Mouse (Mus musculus) intestine, embryonic 14.5 days (tissue): ENCODE results near the gene Mrap. TPM values are rescaled to one million over a fixed set of nuclear protein-coding genes. Genes with fewer than 3 reads are reported as not detected.

Source experiments
- ATAC-seq: fragments of 200-750 bp; cut with Nextera tagmentation; replicated peaks from 2 replicates; pipeline ENCODE4 v1.8.0; 2017; ENCODE audit warnings: low read depth, moderate number of reproducible peaks, moderate TSS enrichment, moderate library complexity; ENCODE audit not compliant: low FRiP score, low TSS enrichment
- DNase-seq: peaks from one replicate; pipeline ENCODE4 v3.0.0-alpha.2; 2018; ENCODE audit warnings: low spot score
- H3K27ac ChIP-seq: fragments of 300-500 bp; sonication (generic); 2 replicates; pipeline ENCODE4 v1.5.1; 2014; ENCODE audit warnings: low read depth, mild to moderate bottlenecking, control low read depth
- H3K27me3 ChIP-seq: fragments of 300-500 bp; sonication (generic); replicated peaks from 2 replicates; pipeline ENCODE4 v1.6.1; 2014; ENCODE audit warnings: low read length, control low read depth; ENCODE audit not compliant: control insufficient read depth, insufficient read depth
- H3K36me3 ChIP-seq: fragments of 300-500 bp; sonication (generic); 2 replicates; pipeline ENCODE4 v1.6.1; 2014; ENCODE audit warnings: low read length, control low read depth; ENCODE audit not compliant: control insufficient read depth, insufficient read depth
- H3K4me1 ChIP-seq: fragments of 300-500 bp; sonication (generic); replicated peaks from 2 replicates; pipeline ENCODE4 v1.6.1; 2014; ENCODE audit warnings: low read length, control low read depth, mixed read lengths; ENCODE audit not compliant: control insufficient read depth, insufficient read depth
- H3K4me2 ChIP-seq: fragments of 300-500 bp; sonication (generic); 2 replicates; pipeline ENCODE4 v1.6.1; 2014; ENCODE audit warnings: low read length
- H3K4me3 ChIP-seq: fragments of 300-500 bp; sonication (generic); 2 replicates; pipeline ENCODE4 v1.5.1; 2014; ENCODE audit warnings: low read depth, low read length, control low read depth, mixed read lengths
- H3K9ac ChIP-seq: fragments of 300-500 bp; sonication (generic); 2 replicates; pipeline ENCODE4 v1.6.1; 2014; ENCODE audit warnings: mild to moderate bottlenecking, low read length
- H3K9me3 ChIP-seq: fragments of 300-500 bp; sonication (generic); 2 replicates; pipeline ENCODE4 v1.6.1; 2016; ENCODE audit warnings: low read length, control low read depth; ENCODE audit not compliant: control insufficient read depth
- WGBS: fragments of 180-500 bp; shearing (Covaris S2); extraction: QIAGEN DNeasy Blood & Tissue Kit; methylation state at CpG from one replicate; pipeline ENCODE4 v1.1.7; 2014; 5-methylcytosine and 5-hydroxymethylcytosine counted together
- polyA plus RNA-seq: library from polyadenylated mRNA; unstranded; fragments of >200 nt; fragmentation: Nextera tagmentation; extraction: Ambion mirVana; gene quantifications from 2 replicates; pipeline ENCODE4 v1.2.1, GENCODE M21; 2014

Gene Mrap
- polyA plus RNA-seq, 1 experiment from 2014 or later = not detected

DNA sequence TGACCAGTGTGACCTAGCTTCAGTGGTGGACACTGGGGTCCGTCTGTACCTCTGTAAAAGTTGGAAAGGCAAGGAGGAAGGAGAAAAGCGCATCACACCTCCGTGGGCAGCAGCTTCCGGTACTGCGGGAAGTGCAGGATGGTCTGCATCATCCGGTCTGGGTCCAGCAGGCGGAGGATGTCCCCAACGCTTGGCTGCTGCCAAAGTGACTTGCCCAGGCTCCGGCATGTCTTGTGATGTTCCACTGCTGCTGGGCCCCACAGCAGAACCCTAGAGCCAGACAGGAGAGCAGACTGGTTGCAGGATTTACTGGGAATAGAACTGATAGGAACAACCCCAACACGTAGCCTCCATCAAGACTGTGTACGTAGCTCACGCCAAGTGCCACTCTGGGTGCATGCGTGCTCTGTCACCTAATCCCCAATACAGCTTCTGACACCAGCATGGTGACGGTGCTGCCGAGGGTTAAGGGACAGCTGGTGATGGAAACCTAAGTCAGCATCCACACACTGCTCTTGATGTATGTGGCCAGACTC is 29.0 kb downstream of the Mrap start:
- Histone ChIP-seq H3K4me1 (no peaks in the 10 kb centered on the region), H3K4me2 (no peak overlapping the region), H3K9me3 (0 out of 2 replicates have a peak, but pooled peaks cover 2% of the 10 kb centered on the region), H3K27ac (no peak overlapping the region), H3K4me3 (no peak overlapping the region), H3K27me3 (no peaks in the 10 kb centered on the region), H3K36me3 (peaks cover 83% of the 10 kb centered on the region), H3K9ac (no peak overlapping the region)
- 94% methylated on average over 15 of the region's 15 CpGs for WGBS
- ATAC-seq = no peak
- DNase-seq = no peak

- Histone ChIP-seq H3K4me1 (peaks cover 5% of the 10 kb centered on the region; the same call in 1 of the 2 replicates), H3K9me3 (no peaks in the 10 kb centered on the region), H3K27me3 (no peaks in the 10 kb centered on the region), H3K27ac (no peak overlapping the region), H3K36me3 (peaks cover 88% of the 10 kb centered on the region), H3K9ac (no peak overlapping the region), H3K4me3 (no peak overlapping the region), H3K4me2 (no peak overlapping the region)
- DNase-seq (no peak), ATAC-seq (no peak)
- 89% methylated on average over 12 of the region's 12 CpGs for WGBS
Measured at GRCm38 (mm10) chr16:90774216-90774615, 36.2 kb downstream of the Mrap start.

GRCm38 (mm10) chr16:90774646-90775045 is 36.6 kb downstream of the Mrap start:
- H3K36me3 ChIP-seq = peaks cover 83% of the 10 kb centered on the region
- WGBS = 88% methylated on average over 6 of the region's 6 CpGs

DNA sequence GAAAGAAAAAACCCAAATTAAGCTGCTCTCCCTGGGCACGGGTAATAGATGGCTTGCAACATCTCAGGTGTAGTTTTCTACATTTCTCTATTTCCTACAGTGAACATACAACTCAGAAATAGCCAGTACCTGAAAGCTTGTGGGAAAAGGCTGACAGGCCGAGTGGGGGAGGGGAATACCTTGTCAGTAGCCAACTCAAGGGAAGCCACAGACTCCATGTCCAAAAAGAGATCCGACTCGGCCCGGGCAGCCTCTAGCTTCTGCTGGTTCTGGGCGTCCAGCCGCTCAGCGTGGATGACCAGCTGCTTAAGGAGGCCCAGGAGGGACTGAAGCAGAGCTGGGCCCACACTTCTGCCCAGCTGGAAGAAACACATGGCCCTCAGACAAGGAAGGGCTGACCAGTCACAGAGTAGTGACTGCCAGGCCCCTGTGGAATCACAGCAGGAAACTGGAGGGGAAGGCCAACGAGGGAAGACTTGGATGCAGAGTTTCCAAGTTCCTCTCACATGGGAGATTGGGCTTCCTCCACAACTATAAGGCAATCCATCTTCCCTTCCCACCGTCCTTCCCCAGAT is 38.0 kb downstream of the Mrap start:
- no peaks in the 10 kb centered on the region for H3K27me3 ChIP-seq
- no peaks in the 10 kb centered on the region for H3K9me3 ChIP-seq
- no peak for DNase-seq
- H3K4me2 ChIP-seq = no peak overlapping the region
- ATAC-seq = no peak
- peaks cover 79% of the 10 kb centered on the region for H3K36me3 ChIP-seq
- no peak overlapping the region for H3K27ac ChIP-seq
- H3K9ac ChIP-seq = no peak overlapping the region
- peaks cover 14% of the 10 kb centered on the region for H3K4me1 ChIP-seq
- H3K4me3 ChIP-seq = no peak overlapping the region
- 81% methylated on average over 10 of the region's 10 CpGs for WGBS

More at GRCm38 (mm10) chr16:90774646-90775045, 36.6 kb downstream of the Mrap start:
- Histone ChIP-seq H3K27ac (no peak overlapping the region), H3K9me3 (no peaks in the 10 kb centered on the region), H3K4me3 (no peak overlapping the region), H3K9ac (no peak overlapping the region), H3K4me2 (no peak overlapping the region), H3K27me3 (no peaks in the 10 kb centered on the region), H3K4me1 (peaks cover 9% of the 10 kb centered on the region)
- ATAC-seq = no peak
- DNase-seq = no peak

GRCm38 (mm10) chr16:90779783-90780182 is 41.8 kb downstream of the Mrap start:
- Histone ChIP-seq H3K27ac (peak overlapping the region; percentile 62), H3K9ac (no peak overlapping the region), H3K27me3 (no peaks in the 10 kb centered on the region), H3K9me3 (no peaks in the 10 kb centered on the region), H3K4me3 (no peak overlapping the region), H3K4me1 (peaks cover 14% of the 10 kb centered on the region), H3K4me2 (no peak overlapping the region), H3K36me3 (peaks cover 73% of the 10 kb centered on the region)
- 12% methylated on average over 11 of the region's 11 CpGs for WGBS
- DNase-seq (peak; percentile 76), ATAC-seq (peak; percentile 93)

- Histone ChIP-seq H3K9me3 (no peaks in the 10 kb centered on the region), H3K27ac (no peak overlapping the region), H3K4me3 (no peak overlapping the region), H3K36me3 (peaks cover 78% of the 10 kb centered on the region), H3K4me2 (no peak overlapping the region), H3K27me3 (no peaks in the 10 kb centered on the region), H3K4me1 (peaks cover 14% of the 10 kb centered on the region), H3K9ac (no peak overlapping the region)
- 91% methylated on average over 11 of the region's 11 CpGs for WGBS
- DNase-seq (no peak), ATAC-seq (no peak)
Measured at GRCm38 (mm10) chr16:90783302-90783701, 45.3 kb downstream of the Mrap start.

- ATAC-seq = no peak
- Histone ChIP-seq H3K9me3 (no peaks in the 10 kb centered on the region), H3K4me1 (peaks cover 5% of the 10 kb centered on the region; the same call in 1 of the 2 replicates), H3K36me3 (peaks cover 87% of the 10 kb centered on the region), H3K27ac (no peak overlapping the region), H3K9ac (no peak overlapping the region), H3K27me3 (no peaks in the 10 kb centered on the region), H3K4me3 (no peak overlapping the region), H3K4me2 (no peak overlapping the region)
- DNase-seq = no peak
- 77% methylated on average over 4 of the region's 4 CpGs for WGBS
Measured at GRCm38 (mm10) chr16:90785257-90785656, 47.2 kb downstream of the Mrap start.

DNA sequence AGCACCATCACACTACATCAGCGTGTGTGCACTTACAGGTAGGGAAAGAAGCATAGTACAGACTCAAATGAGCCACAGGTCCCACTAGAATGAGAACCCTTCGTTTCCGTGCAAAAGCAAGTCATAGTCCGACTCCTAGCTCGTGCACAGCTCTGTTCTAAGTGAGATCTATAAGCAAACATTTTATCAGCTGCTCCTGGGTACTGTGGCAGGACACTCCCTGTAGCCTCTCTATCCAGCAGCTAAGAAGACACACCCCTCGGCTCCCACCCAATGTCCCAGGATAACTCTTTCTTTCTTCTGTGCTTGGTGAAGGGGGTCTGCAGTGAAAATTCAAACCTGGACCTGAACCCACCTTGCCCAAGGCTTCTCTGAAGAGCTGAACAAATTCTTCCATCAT is 50.6 kb downstream of the Mrap start:
- H3K4me1 ChIP-seq = no peaks in the 10 kb centered on the region
- H3K36me3 ChIP-seq = peaks cover 95% of the 10 kb centered on the region
- ATAC-seq (no peak), DNase-seq (no peak)
- H3K9me3 ChIP-seq = no peaks in the 10 kb centered on the region
- H3K4me2 ChIP-seq = no peak overlapping the region
- H3K27ac ChIP-seq = no peak overlapping the region
- H3K4me3 ChIP-seq = no peak overlapping the region
- H3K9ac ChIP-seq = no peak overlapping the region
- no peaks in the 10 kb centered on the region for H3K27me3 ChIP-seq
- 89% methylated on average over 6 of the region's 6 CpGs for WGBS

DNA sequence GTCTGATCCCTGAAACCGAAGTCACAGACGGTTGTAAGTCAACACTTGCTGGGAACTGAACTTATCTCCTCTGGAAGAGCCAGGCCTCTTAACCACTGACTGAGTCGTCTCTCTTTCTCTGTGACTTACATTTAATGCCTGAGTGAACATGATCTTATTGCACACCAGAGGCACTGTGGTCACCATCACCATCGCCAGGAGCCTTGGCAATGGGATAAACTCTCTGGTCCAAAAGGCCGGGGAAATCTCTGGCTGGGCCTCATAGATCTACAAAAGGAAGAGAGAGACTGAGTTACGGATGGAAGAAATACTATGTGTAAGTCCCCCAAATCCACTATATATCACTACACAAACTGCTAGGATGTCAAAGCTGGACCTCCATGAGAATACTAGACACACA is 52.9 kb downstream of the Mrap start:
- 90% methylated on average over 6 of the region's 6 CpGs for WGBS
- Histone ChIP-seq H3K9ac (no peak overlapping the region), H3K4me2 (no peak overlapping the region), H3K36me3 (peaks cover 95% of the 10 kb centered on the region), H3K4me3 (no peak overlapping the region), H3K27ac (no peak overlapping the region), H3K4me1 (no peaks in the 10 kb centered on the region), H3K9me3 (no peaks in the 10 kb centered on the region), H3K27me3 (no peaks in the 10 kb centered on the region)
- DNase-seq (no peak), ATAC-seq (no peak)
